Mouse (Mus musculus) bone marrow macrophage, adult 2 months (primary cell): ENCODE measurements at regions not wholly inside any gene's neighbourhood (a gene's known extent, or its start where the extent isn't known, plus 50 kb on each side); places are given as distances from the start of the nearest gene placed in this dataset.

Source experiments
- H3K27ac ChIP-seq: 2 replicates; pipeline ENCODE4 v1.5.1; 2012; ENCODE audit warnings: low read depth, low read length; ENCODE audit not compliant: insufficient read depth
- H3K4me1 ChIP-seq: 2 replicates; pipeline ENCODE4 v1.6.1; 2012; ENCODE audit warnings: low read length; ENCODE audit not compliant: control insufficient read depth, insufficient read depth
- H3K4me3 ChIP-seq: 2 replicates; pipeline ENCODE4 v1.5.1; 2012; ENCODE audit warnings: mild to moderate bottlenecking, low read length, moderate library complexity; ENCODE audit not compliant: insufficient read depth
- CTCF ChIP-seq: IDR thresholded peaks from 2 replicates; pipeline ENCODE4 v1.5.1; 2012; ENCODE audit warnings: low read depth, mild to moderate bottlenecking, low read length, moderate library complexity
- POLR2A ChIP-seq: IDR thresholded peaks from 2 replicates; pipeline ENCODE4 v1.6.1; 2012; ENCODE audit warnings: mild to moderate bottlenecking, low read depth, low read length, borderline replicate concordance

- no peak overlapping the region for H3K27ac ChIP-seq
- TF ChIP-seq POLR2A, result no peak
- peaks cover 12% of the 10 kb centered on the region for H3K4me1 ChIP-seq
- no peak overlapping the region for H3K4me3 ChIP-seq
Observed at GRCm38 (mm10) chr10:19091110-19091509, 75.7 kb upstream of the Tnfaip3 start.

GRCm38 (mm10) chr10:19086995-19087394 is 71.5 kb upstream of the Tnfaip3 start:
- Histone ChIP-seq H3K27ac (no peak overlapping the region), H3K4me1 (peaks cover 1% of the 10 kb centered on the region; the same call in 1 of the 2 replicates), H3K4me3 (no peak overlapping the region)
- no peak for TF ChIP-seq POLR2A
- no peak for TF ChIP-seq CTCF

- Histone ChIP-seq H3K27ac (no peak overlapping the region), H3K4me1 (peaks cover 10% of the 10 kb centered on the region), H3K4me3 (no peak overlapping the region)
- no peak for TF ChIP-seq CTCF
- no peak for TF ChIP-seq POLR2A
Observed at GRCm38 (mm10) chr10:19082136-19082535, 66.7 kb upstream of the Tnfaip3 start.

GRCm38 (mm10) chr10:19078047-19078446 is 62.6 kb upstream of the Tnfaip3 start:
- peaks cover 10% of the 10 kb centered on the region for H3K4me1 ChIP-seq
- TF ChIP-seq CTCF (no peak), POLR2A (no peak)
- H3K4me3 ChIP-seq, result no peak overlapping the region
- no peak overlapping the region for H3K27ac ChIP-seq

- peaks cover 25% of the 10 kb centered on the region for H3K4me1 ChIP-seq
- TF ChIP-seq POLR2A (no peak), CTCF (no peak)
- H3K4me3 ChIP-seq, result no peak overlapping the region
- no peak overlapping the region for H3K27ac ChIP-seq
Observed at GRCm38 (mm10) chr10:19068377-19068776, 52.9 kb upstream of the Tnfaip3 start.

GRCm38 (mm10) chr10:19067623-19068022 is 52.2 kb upstream of the Tnfaip3 start:
- peaks cover 31% of the 10 kb centered on the region for H3K4me1 ChIP-seq
- TF ChIP-seq POLR2A (no peak), CTCF (no peak)
- no peak overlapping the region for H3K4me3 ChIP-seq
- no peak overlapping the region for H3K27ac ChIP-seq

- Histone ChIP-seq H3K27ac (no peak overlapping the region), H3K4me3 (no peak overlapping the region), H3K4me1 (peaks cover 31% of the 10 kb centered on the region)
- TF ChIP-seq POLR2A (no peak), CTCF (no peak)
Observed at GRCm38 (mm10) chr10:19066821-19067350, 51.4 kb upstream of the Tnfaip3 start.
